Mouse (Mus musculus): ENCODE measurements around the gene 1600002K03Rik. TPM values are rescaled to one million over a fixed set of nuclear protein-coding genes. Genes with fewer than 3 reads are reported as not detected.

The 1600002K03Rik gene
- polyA plus RNA-seq, 1 experiment, result 7.6 TPM

GRCm38 (mm10) chr10:80162243-80162608, 10.5 kb upstream of the 1600002K03Rik start:
- Histone ChIP-seq H3K27me3 (ENCODE audit: control insufficient read depth, insufficient read depth, low read length, poor library complexity, severe bottlenecking) (no peaks in the 10 kb centered on the region), H3K4me1 (ENCODE audit: control insufficient read depth, insufficient read depth, low read length) (peaks cover 12% of the 10 kb centered on the region), H3K36me3 (ENCODE audit: control insufficient read depth, insufficient read depth, low read length, poor library complexity, severe bottlenecking) (peaks cover under 1% of the 10 kb centered on the region; the same call in 1 of the 2 replicates), H3K4me3 (ENCODE audit: low read depth, low read length) (no peak overlapping the region), H3K27ac (ENCODE audit: insufficient read depth, low read length) (no peak overlapping the region), H3K9ac (ENCODE audit: low read depth, poor library complexity, severe bottlenecking) (no peak overlapping the region), H3K9me3 (replicated peaks; ENCODE audit: control insufficient read depth, insufficient read depth, low read length, poor library complexity, severe bottlenecking) (no peaks in the 10 kb centered on the region)
- TF ChIP-seq CTCF (IDR thresholded peaks at IDR 0.05; ENCODE audit: low read depth, low read length) (no peak), EP300 (IDR thresholded peaks at IDR 0.05; ENCODE audit: insufficient read depth, low read depth, low read length) (no peak), POLR2A (IDR thresholded peaks at IDR 0.05; ENCODE audit: insufficient read depth, low read length) (no peak)

DNA sequence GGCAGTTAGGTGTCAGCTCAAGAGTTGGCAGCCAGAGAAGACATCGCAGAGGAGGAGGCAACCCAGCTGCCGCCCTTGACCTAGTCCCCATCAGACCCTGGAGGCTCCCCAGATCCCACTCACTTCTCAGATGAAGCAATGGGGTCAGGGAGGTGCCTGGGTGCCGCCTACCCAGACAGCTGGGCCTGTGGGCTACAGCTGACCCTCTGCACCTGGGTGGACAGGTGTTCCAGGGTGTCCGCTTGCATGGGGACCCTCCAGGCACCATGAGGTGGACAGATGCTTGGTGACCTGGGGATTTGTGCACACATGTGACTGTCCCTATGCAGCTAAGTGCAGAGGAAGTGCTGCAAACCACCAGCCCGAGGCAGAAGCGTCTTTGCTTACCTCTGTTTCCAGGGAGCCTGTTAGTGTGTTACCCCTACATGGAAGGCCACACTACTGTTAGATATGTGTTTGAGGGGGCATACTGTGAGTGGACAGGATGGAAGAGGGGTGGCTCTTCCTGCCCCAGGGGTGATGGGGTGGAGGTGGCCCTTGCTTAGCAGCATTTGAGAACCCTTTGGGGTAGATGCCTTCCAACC, 9.9 kb upstream of the 1600002K03Rik start:
- 0 out of 2 replicates have a peak overlapping the region, but pooled peaks have one; percentile 3 for H3K27ac ChIP-seq (ENCODE audit: insufficient read depth, low read length)
- H3K9ac ChIP-seq (ENCODE audit: low read depth, poor library complexity, severe bottlenecking), result no peak overlapping the region
- TF ChIP-seq CTCF (IDR thresholded peaks at IDR 0.05; ENCODE audit: low read depth, low read length) (no peak), POLR2A (IDR thresholded peaks at IDR 0.05; ENCODE audit: insufficient read depth, low read length) (no peak), EP300 (IDR thresholded peaks at IDR 0.05; ENCODE audit: insufficient read depth, low read depth, low read length) (no peak)
- no peak overlapping the region for H3K4me3 ChIP-seq (ENCODE audit: low read depth, low read length)
- H3K27me3 ChIP-seq (ENCODE audit: control insufficient read depth, insufficient read depth, low read length, poor library complexity, severe bottlenecking), result no peaks in the 10 kb centered on the region
- H3K4me1 ChIP-seq (ENCODE audit: control insufficient read depth, insufficient read depth, low read length), result peaks cover 12% of the 10 kb centered on the region
- H3K36me3 ChIP-seq (ENCODE audit: control insufficient read depth, insufficient read depth, low read length, poor library complexity, severe bottlenecking), result no peaks in the 10 kb centered on the region
- no peaks in the 10 kb centered on the region for H3K9me3 ChIP-seq (replicated peaks; ENCODE audit: control insufficient read depth, insufficient read depth, low read length, poor library complexity, severe bottlenecking)

- Histone ChIP-seq H3K27ac (ENCODE audit: insufficient read depth, low read length) (peak overlapping the region; percentile 17; the same call in 1 of the 2 replicates), H3K36me3 (ENCODE audit: control insufficient read depth, insufficient read depth, low read length, poor library complexity, severe bottlenecking) (no peaks in the 10 kb centered on the region), H3K4me3 (ENCODE audit: low read depth, low read length) (no peak overlapping the region), H3K4me1 (ENCODE audit: control insufficient read depth, insufficient read depth, low read length) (peaks cover 11% of the 10 kb centered on the region), H3K27me3 (ENCODE audit: control insufficient read depth, insufficient read depth, low read length, poor library complexity, severe bottlenecking) (no peaks in the 10 kb centered on the region), H3K9ac (ENCODE audit: low read depth, poor library complexity, severe bottlenecking) (no peak overlapping the region), H3K9me3 (replicated peaks; ENCODE audit: control insufficient read depth, insufficient read depth, low read length, poor library complexity, severe bottlenecking) (no peaks in the 10 kb centered on the region)
- TF ChIP-seq EP300 (IDR thresholded peaks at IDR 0.05; ENCODE audit: insufficient read depth, low read depth, low read length) (no peak), CTCF (IDR thresholded peaks at IDR 0.05; ENCODE audit: low read depth, low read length) (no peak), POLR2A (IDR thresholded peaks at IDR 0.05; ENCODE audit: insufficient read depth, low read length) (no peak)
These were observed 9.0 kb upstream of the 1600002K03Rik start for GRCm38 (mm10) chr10:80163721-80164120.

DNA sequence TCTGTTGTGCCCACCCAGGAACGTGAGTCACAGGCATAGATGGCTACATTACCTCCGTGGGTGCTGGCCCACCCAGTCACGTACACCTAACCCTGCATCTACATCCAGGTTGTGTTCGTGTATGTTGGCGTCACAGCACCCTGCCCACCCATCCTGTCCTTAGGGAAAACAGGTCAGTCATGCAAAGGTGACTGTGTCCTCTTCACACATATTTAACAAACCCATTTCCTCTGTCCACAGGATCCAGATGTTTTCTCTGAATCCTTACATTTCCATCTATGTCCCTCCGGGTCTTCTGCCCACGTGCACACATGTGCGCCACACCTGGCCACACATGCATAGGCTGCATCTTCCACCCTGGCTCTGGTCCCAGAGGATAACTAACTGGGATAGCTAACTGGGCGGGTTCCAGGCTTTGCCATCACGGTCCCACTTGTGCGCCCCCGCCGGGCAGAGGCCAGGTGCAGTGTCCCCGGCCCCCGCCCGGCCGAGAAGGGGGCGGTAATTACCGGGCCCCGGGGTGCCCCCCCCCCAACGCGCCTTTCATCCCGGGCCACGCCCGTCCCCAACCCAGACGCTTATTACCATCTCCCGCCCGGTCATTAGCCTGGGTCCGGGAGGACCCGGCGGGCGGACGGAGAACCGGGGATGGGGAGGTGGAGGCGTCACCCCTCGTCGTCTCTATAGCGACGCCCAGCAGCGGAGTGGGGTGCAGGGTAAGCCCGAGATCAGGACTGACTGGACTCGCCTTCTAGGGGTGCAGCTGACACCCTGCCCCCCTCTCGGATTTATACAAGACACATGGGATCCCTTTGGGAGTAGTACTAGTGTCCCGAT, 8.4 kb upstream of the 1600002K03Rik start:
- no peaks in the 10 kb centered on the region for H3K27me3 ChIP-seq (ENCODE audit: control insufficient read depth, insufficient read depth, low read length, poor library complexity, severe bottlenecking)
- peak overlapping the region; percentile 1; the same call in 1 of the 2 replicates for H3K4me3 ChIP-seq (ENCODE audit: low read depth, low read length)
- no peaks in the 10 kb centered on the region for H3K36me3 ChIP-seq (ENCODE audit: control insufficient read depth, insufficient read depth, low read length, poor library complexity, severe bottlenecking)
- no peak for TF ChIP-seq CTCF (IDR thresholded peaks at IDR 0.05; ENCODE audit: low read depth, low read length)
- no peak for TF ChIP-seq EP300 (IDR thresholded peaks at IDR 0.05; ENCODE audit: insufficient read depth, low read depth, low read length)
- TF ChIP-seq POLR2A (IDR thresholded peaks at IDR 0.05; ENCODE audit: insufficient read depth, low read length), result no peak
- no peak overlapping the region for H3K9ac ChIP-seq (ENCODE audit: low read depth, poor library complexity, severe bottlenecking)
- H3K27ac ChIP-seq (ENCODE audit: insufficient read depth, low read length), result peak overlapping the region; percentile 2; the same call in 1 of the 2 replicates
- peaks cover 7% of the 10 kb centered on the region for H3K4me1 ChIP-seq (ENCODE audit: control insufficient read depth, insufficient read depth, low read length)
- no peaks in the 10 kb centered on the region for H3K9me3 ChIP-seq (replicated peaks; ENCODE audit: control insufficient read depth, insufficient read depth, low read length, poor library complexity, severe bottlenecking)

GRCm38 (mm10) chr10:80164998-80165344, 7.8 kb upstream of the 1600002K03Rik start:
- no peak overlapping the region for H3K27ac ChIP-seq (ENCODE audit: insufficient read depth, low read length)

More at GRCm38 (mm10) chr10:80164998-80165344, 7.8 kb upstream of the 1600002K03Rik start:
- H3K27me3 ChIP-seq (ENCODE audit: control insufficient read depth, insufficient read depth, low read length, poor library complexity, severe bottlenecking), result no peaks in the 10 kb centered on the region
- no peaks in the 10 kb centered on the region for H3K9me3 ChIP-seq (replicated peaks; ENCODE audit: control insufficient read depth, insufficient read depth, low read length, poor library complexity, severe bottlenecking)
- TF ChIP-seq CTCF (IDR thresholded peaks at IDR 0.05; ENCODE audit: low read depth, low read length) (peak; percentile 100), EP300 (IDR thresholded peaks at IDR 0.05; ENCODE audit: insufficient read depth, low read depth, low read length) (peak; percentile 62; the same call in 1 of the 2 replicates), POLR2A (IDR thresholded peaks at IDR 0.05; ENCODE audit: insufficient read depth, low read length) (no peak)
- peak overlapping the region; percentile 1; the same call in 1 of the 2 replicates for H3K4me3 ChIP-seq (ENCODE audit: low read depth, low read length)
- H3K4me1 ChIP-seq (ENCODE audit: control insufficient read depth, insufficient read depth, low read length), result peaks cover 7% of the 10 kb centered on the region
- no peak overlapping the region for H3K9ac ChIP-seq (ENCODE audit: low read depth, poor library complexity, severe bottlenecking)
- peaks cover 4% of the 10 kb centered on the region for H3K36me3 ChIP-seq (ENCODE audit: control insufficient read depth, insufficient read depth, low read length, poor library complexity, severe bottlenecking)

Measured in ES-Bruce4 (cell line).